Mouse (Mus musculus) right cerebral cortex, postnatal 4 days (tissue): ENCODE results near the gene Plcb2.
A peak's percentile ranks its signal among the peaks of the same experiment; 100 is the strongest.

Experiments
- DNase-seq: peaks from one replicate; pipeline ENCODE4 v3.0.0-alpha.2; 2022

Gene Plcb2

GRCm38 (mm10) chr2:118749341-118749884 is 21.2 kb upstream of the Plcb2 start:
- DNase-seq: no peak

GRCm38 (mm10) chr2:118747301-118747960 is 19.2 kb upstream of the Plcb2 start:
- DNase-seq: peak; percentile 47

GRCm38 (mm10) chr2:118745915-118746901 is 18.0 kb upstream of the Plcb2 start:
- peak; percentile 37 for DNase-seq

- peak; percentile 88 for DNase-seq
Measured at GRCm38 (mm10) chr2:118745232-118745884, 17.1 kb upstream of the Plcb2 start, which contains the start of gene Inafm2. Gene Inafm2, plus strand, starts transcription at chr2:118745758.

GRCm38 (mm10) chr2:118744621-118745020 is 16.4 kb upstream of the Plcb2 start:
- DNase-seq: no peak

- no peak for DNase-seq
Measured at GRCm38 (mm10) chr2:118743261-118743943, 15.2 kb upstream of the Plcb2 start.

- DNase-seq: no peak
Measured at GRCm38 (mm10) chr2:118741183-118741582, 12.9 kb upstream of the Plcb2 start.

- DNase-seq: no peak
Measured at GRCm38 (mm10) chr2:118740341-118740740, 12.1 kb upstream of the Plcb2 start.

GRCm38 (mm10) chr2:118733341-118733740 is 5.1 kb upstream of the Plcb2 start:
- peak; percentile 44 for DNase-seq

GRCm38 (mm10) chr2:118731981-118732380 is 3.7 kb upstream of the Plcb2 start:
- DNase-seq: no peak

GRCm38 (mm10) chr2:118730622-118730915 is 2.3 kb upstream of the Plcb2 start:
- DNase-seq: peak; percentile 82

GRCm38 (mm10) chr2:118729816-118730621 is 1.8 kb upstream of the Plcb2 start:
- no peak for DNase-seq

- no peak for DNase-seq
Measured at GRCm38 (mm10) chr2:118729194-118729593, 956 bp upstream of the Plcb2 start.

- no peak for DNase-seq
Measured at GRCm38 (mm10) chr2:118727911-118728310, 327 bp downstream of the Plcb2 start.

GRCm38 (mm10) chr2:118726873-118727272 is 1.4 kb downstream of the Plcb2 start:
- no peak for DNase-seq

- no peak for DNase-seq
Measured at GRCm38 (mm10) chr2:118725511-118725910, 2.7 kb downstream of the Plcb2 start.

- no peak for DNase-seq
Measured at GRCm38 (mm10) chr2:118723693-118724486, 4.3 kb downstream of the Plcb2 start.

- DNase-seq: no peak
Measured at GRCm38 (mm10) chr2:118716677-118717076, 11.6 kb downstream of the Plcb2 start.

GRCm38 (mm10) chr2:118714230-118714629 is 14.0 kb downstream of the Plcb2 start:
- peak; percentile 72 for DNase-seq

GRCm38 (mm10) chr2:118713631-118714030 is 14.6 kb downstream of the Plcb2 start:
- DNase-seq: no peak

GRCm38 (mm10) chr2:118711038-118711494 is 17.2 kb downstream of the Plcb2 start:
- DNase-seq: peak; percentile 68
